Mouse (Mus musculus) layer of hippocampus, adult 8-10 months (tissue): ENCODE measurements around the gene Itih2. TPM values are rescaled to one million over a fixed set of nuclear protein-coding genes. Genes with fewer than 3 reads are reported as not detected.

Experiments used
- DNase-seq, 2 experiments: peaks; one replicate each; pipeline ENCODE4 v3.0.0; 2022; ENCODE audit warnings: low spot score in 2 of 2
- total RNA-seq, 4 experiments: library from RNA; stranded (reverse); gene quantifications; 2 replicates each; pipeline ENCODE4 v1.2.4; 2022

Gene Itih2
- total RNA-seq, 4 experiments from 2014 or later, result 1.6 to 2.7 (median 2.1) TPM

GRCm38 (mm10) chr2:10119276-10119675 is 11.9 kb downstream of the Itih2 start:
- no peak for DNase-seq

- DNase-seq, result no peak
Observed at GRCm38 (mm10) chr2:10118751-10119150, 12.4 kb downstream of the Itih2 start.

- no peak for DNase-seq
Observed at GRCm38 (mm10) chr2:10108535-10109189, 22.5 kb downstream of the Itih2 start.

DNA sequence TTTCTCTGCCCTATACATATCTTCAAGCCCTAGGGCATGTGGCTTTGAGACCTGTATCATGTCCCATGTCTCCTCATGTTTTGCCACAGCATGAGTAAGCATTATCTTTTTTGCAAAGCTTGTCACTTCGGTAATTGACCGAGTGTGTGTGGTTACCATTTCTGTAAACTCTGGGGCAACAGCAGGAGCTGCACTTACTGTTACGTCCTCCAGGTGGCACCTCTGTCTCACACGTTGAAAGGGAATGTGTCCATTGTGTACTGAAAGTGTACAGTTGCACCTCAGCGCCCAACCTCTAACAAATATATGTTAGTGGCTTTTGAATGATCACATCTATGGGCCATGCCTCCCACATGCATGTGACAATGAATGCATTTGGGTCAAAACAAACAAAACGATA is 30.0 kb downstream of the Itih2 start:
- DNase-seq, result peak in 1 of 2 experiments; percentile 62

DNA sequence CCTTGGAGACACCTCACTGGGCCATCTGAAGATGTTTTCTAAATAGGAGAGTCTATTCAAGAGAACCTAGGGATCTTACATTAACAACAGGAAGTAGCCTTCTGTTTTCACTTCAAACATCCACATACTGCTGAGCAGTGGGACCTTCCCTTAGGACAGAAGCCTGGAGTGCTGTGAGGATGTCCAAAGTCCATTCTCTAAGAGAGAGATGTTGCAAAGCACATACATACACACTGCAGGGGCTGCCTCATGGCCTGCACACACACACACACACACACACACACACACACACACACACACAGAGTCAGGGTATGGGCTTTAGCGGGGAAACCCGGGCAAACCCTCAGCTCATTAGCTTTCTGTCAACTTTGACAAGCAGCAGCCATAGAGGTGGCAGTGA is 30.7 kb downstream of the Itih2 start:
- no peak for DNase-seq

GRCm38 (mm10) chr2:10098598-10099215 is 32.5 kb downstream of the Itih2 start:
- DNase-seq, result peak in 1 of 2 experiments; percentile 56

GRCm38 (mm10) chr2:10094327-10095100 is 36.7 kb downstream of the Itih2 start:
- DNase-seq, result no peak

GRCm38 (mm10) chr2:10087256-10087850 is 43.8 kb downstream of the Itih2 start:
- DNase-seq, result no peak

GRCm38 (mm10) chr2:10082737-10083136 is 48.5 kb downstream of the Itih2 start:
- DNase-seq, result no peak

- DNase-seq, result no peak
Observed at GRCm38 (mm10) chr2:10081453-10082080, 49.6 kb downstream of the Itih2 start.

GRCm38 (mm10) chr2:10080310-10081010 is 50.7 kb downstream of the Itih2 start, which contains the start of the genes Atp5c1 and Kin:
Gene Atp5c1 (minus strand): TSS chr2:10080510.
Gene Kin (plus strand): TSS chr2:10080593.
- peak; percentile 94 to 97 for DNase-seq

- DNase-seq, result no peak
Observed at GRCm38 (mm10) chr2:10079745-10080309, 51.4 kb downstream of the Itih2 start.

- no peak for DNase-seq
Observed at GRCm38 (mm10) chr2:10076675-10077074, 54.5 kb downstream of the Itih2 start.

DNA sequence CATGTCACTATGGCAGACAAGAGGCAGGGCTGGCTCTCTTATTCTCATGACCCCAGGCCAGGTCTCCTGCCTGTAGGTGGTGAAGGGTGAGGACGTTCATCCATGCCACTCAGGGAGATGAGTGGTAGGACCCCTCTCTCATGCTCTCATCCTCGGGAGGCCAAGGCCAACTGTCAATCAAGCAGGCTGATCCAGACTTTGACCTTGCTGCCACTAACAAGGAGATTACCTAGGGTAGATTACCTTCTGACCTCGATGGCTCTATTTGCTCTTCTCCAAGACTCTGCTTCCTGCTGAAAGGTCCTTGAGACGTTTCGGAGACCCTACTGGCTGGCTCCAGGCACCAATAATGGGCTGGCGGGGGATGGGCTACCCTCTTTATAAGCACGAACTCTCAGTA is 56.7 kb downstream of the Itih2 start:
- DNase-seq, result no peak

DNA sequence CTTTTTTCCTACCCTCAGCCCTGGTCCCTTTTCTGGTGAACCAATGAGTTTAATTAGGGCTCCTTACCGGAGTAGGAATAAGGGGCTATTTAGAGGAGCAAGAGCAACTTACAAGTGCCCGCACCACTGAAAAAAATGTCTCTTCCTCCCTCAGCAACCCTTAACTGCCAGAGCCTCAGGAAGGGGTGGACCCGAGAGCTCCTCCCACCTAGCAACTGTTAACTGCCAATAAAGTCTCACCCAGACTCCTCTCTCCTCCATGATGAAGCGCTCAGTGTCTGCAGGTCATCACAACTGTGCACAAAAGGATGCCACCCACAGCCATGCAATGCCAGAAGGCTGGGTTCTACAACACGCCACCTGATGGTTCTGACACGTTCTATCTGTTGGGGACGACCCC is 59.4 kb downstream of the Itih2 start:
- no peak for DNase-seq

DNA sequence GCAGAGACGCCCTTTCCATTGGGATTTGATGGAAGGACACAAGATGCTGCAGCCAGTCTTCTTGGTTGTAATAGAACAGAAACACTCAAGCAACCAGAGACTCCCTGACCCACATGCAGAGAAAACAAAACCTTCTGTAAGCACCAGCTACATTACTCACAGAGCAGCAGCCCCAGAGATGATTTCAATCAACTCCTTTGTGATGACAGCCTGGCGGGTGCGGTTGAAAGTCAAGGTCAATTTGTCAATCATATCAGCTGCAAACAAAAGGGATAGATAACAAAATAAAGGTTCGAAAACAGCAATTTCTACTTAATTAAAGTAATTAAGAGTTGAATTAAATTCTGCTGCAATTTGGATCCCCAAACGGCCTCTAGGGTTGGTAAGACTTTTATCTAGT is 72.4 kb downstream of the Itih2 start:
- DNase-seq, result no peak

GRCm38 (mm10) chr2:10051996-10052395 is 79.2 kb downstream of the Itih2 start:
- DNase-seq, result no peak

GRCm38 (mm10) chr2:10050878-10051277 is 80.3 kb downstream of the Itih2 start:
- DNase-seq, result peak; percentile 50 to 76

GRCm38 (mm10) chr2:10049456-10049855 is 81.7 kb downstream of the Itih2 start:
- no peak for DNase-seq

DNA sequence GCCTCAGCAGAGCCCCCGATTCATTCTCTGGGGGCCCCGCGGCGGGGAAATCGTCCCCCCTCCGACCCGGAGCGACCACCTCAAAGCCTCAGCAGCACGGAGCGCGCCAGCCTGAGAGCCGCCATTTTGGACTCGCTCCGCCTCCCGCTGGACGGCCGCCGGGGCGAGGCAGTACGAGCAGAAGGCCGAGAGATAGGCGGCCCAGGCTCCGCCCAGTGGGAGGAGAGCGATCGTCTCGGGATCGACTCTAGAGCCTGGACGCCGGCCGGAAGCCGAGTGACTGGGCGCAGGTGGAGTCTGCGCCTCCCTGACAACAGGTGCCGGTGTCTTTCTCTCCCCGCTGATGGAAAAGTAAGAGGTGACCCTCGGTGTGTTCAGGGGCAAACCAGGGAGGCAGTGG is 82.7 kb downstream of the Itih2 start, which contains the start of gene Taf3:
TSS of gene Taf3 (minus strand) at position 136 of the 400 bp plus-strand sequence.
- DNase-seq, result peak; percentile 83 to 88
